Mouse (Mus musculus) spleen, postnatal 14 days (tissue): Measurements from ENCODE around the gene Macf1.

Source experiments
- DNase-seq, 2 experiments: peaks; one replicate each; pipeline ENCODE4 v3.0.0; 2021 to 2022; ENCODE audit warnings: low spot score in 2 of 2

Macf1 gene

DNA sequence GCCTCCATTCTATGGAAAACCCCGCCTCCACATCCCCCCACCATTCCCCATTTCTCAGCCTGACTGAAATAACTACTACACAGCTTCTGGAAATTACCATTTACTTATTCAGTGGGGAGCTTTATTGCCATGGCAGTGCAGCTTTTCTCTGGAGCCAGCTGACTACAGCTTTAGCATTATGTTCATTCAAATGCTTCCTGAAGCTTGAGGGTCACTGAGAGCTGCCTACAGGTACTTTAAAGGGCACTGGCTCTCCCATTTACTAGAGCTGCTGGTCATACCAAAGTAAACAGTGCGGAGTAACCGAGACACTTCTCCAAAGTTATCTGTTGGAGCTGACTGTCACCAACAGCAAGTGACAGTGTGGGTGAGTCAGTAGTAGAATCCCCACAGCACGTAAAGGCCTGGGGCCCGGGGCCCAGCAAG is 89.8 kb downstream of the Macf1 start:
- DNase-seq: no peak

DNA sequence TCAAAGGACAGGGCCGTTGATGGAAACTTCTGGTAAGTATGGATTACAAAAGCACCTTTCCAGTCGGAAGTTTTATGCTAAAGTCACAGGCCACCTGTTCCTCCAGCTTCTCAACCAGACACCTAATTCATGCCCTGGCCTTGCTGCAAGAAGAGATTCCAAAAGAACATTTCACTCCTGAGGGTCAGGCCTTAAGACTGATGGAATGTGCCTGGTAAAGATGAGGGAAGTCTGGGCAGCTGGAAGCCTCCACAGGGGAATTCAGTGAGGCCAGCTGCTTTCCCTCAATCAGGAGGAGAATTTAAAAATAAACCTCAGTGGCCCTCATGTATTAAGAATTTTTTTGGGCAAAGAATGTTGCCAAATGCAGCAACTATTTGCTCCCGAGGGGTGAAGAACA is 90.5 kb downstream of the Macf1 start:
- no peak for DNase-seq

DNA sequence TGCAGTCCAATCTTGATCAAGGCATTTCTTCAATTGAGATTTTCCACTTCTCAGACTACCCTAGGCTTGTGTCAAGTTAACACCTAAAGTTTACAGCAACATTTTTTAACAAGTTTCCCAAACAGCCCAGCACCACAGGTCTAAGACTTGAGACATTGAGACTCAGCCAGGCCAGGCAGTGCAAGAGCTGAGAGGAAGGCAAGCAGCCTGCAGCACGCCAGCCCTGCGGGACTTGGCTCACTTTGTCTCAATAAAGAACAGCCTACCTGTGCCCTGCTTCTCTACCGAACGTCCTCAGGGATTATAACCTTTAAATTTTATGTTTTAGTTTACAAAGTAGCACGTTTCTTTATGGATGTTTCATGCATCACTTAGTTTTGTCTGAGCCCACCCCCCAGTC is 92.1 kb downstream of the Macf1 start:
- DNase-seq: no peak

DNA sequence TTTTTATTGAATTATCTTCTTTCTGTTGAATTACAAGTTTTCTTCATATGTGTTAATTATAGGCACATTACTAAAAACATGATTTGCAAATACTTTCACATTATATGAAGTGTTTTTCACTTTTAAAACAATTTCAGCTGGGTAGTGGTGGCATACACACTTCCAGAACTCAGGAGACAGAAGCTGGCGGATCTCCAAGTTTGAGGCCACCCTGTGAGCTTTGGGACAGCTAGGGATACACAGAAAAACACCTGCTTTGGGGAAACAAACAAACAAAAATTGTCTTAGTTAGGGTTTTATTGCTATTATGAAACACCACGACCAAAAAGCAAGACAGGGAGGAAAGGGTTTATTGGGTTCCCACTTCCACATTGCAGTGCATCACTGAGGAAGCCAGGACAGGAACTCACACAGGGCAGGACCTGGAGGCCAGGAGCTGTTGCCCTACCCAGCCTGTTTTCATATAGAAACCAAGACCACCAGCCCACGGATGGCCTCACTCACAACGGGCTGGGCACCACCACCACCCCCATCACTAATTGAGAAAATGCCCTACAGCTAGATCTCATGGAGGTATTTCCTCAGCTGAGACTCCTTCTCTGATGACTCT is 93.0 kb downstream of the Macf1 start:
- no peak for DNase-seq

DNA sequence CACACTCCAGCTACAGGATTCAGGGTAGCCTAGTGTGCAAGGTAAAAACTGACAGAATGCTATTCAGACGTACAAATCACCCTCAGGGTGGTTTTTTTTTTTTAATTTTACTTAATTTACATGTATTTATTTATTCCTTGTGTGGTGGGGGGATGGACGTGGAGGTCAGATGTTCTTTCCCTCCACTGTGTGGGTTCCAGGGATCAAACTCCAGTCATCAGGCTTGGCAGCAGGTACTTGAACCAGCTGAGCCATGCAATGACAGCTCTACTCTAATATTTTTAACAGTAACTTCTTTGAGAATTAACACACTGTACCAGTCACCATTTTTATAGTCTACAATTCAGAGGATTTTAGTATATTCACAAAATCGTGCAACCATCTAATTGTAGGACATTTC is 94.7 kb downstream of the Macf1 start:
- DNase-seq: no peak

DNA sequence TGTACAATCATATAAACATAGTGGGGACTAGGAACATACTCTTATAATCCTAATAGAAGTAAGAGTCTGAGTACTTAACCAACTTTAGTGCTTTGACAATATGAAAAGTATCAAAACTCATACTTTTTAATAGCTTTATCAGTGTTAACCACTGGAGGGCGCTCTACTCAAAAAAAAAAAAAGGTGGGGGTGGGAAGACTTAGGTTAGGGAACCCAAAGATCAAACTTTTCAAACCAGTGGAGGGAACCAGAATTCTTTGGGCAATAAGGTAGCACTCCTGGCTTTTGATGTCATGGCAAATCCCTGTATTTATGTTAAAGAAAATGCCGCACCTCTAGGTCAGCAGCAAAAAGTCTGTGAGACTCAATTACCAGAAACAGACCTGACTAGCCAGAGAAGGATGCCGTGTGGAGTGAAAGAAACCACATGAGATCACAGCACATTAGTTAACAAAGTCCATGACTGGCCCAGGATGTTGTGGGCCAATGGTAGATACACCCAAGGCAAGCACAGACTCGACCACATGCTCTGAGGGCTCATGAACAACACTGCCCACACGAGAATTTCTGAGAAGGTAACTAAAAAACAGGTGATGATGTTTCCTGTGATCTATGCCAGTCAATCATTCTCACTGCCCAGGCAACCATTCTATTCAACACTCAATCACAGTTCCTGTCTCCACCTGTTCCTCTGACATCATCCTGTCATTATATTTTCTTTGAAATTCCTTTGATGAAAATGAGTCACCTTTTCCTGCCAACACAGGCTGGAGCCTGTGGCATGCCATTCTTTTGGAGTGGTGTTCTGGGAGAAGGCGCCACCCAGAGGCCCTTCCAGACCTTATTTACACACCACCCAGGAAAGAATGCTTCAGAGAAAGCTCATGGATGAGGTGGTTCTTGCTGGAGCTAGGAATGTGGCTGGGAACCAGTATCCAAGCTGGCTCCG is 95.5 kb downstream of the Macf1 start:
- DNase-seq: no peak

DNA sequence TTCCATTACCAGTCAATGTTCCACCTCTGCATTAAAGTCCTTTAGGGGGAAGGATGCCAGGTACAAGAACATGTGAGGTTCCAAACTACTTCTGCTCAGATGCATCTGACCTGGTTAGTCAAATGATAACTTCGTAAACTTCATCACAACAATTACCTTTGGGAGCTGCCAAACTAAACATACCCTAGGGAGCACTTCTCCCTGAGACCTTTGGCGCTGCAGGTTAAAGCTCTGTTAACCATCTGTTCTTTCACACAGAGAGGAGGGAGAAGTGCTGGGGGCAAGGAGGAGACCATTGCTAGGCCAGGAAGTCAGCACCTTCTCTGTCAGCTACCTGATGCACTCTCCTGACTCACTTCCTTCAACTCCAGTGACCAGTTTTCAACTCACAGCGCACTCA is 96.5 kb downstream of the Macf1 start:
- no peak for DNase-seq

DNA sequence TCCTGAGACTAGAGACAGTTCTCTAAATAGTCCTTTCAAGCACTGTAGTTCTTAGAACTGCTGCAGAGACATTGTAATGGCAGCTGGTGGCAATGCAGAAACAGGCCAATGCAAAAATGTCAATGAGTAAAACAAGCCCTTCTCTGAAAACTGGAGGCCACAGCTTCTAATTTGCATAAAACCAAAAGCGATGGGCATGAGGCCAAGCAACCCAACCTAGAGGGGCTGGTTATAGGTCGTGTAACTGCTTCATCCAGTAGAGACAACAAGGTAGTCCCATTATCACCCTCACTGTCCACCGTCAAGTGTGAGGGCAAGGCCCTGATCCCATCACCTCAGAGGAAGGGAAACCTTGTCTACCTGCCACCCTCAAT is 99.5 kb downstream of the Macf1 start:
- no peak for DNase-seq

DNA sequence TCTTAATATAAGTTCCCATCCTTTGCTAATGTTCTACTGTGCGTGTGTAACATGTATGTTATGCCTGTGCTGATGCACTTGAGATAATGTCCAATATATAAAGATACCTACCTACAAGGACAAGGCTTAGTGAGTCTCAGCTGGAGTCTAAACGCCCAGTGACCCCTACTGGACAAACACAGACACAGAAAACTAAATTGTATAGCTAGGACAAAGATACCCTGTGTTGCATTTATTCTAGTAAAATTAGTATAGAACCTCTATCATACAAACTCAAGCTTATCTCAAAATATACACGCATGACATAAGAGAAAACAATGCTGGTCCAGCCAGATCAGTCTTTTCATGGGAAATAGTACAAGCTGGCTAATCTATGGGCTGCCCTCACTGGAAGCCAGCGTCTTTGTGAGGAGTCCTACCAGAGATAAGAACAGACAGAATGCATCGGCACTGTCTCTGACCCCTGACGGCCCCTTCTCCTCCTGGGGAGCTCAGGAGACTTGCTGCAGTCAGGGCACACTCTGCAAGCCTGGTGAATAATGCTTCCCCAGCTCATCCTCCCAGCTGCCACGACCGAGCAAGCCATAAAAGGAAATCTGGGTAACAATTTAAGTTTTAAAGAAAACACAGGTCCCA is 100.0 kb downstream of the Macf1 start:
- peak in 1 of 2 experiments; percentile 23 for DNase-seq

DNA sequence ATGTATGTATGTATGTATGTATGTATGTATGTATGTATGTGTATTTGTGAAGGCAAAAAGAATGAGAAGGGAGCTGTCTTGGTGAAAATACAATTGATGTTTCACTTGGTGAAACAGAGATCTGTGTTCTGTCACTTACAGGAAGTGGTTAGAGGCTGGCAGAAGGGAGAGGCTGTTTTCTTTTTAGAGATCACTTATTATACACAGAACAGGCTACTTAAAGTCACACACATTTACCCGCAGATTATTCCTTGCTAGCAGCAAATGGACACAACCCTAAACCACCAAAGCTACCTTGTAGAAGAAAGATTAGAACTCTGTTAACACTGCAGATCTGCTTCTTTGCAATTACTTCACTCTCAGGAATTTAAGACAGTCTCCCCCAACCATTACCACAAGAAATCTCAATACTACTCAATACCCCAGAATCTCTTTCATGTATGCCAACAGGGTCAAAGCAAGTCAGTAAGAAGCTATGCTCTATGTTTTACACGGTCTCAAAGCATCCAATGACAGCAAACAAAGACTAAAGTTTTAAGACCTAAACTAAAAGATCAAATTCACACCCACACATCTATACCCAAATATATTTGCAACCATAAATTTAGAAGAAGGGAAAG is 106.6 kb downstream of the Macf1 start:
- DNase-seq: no peak

DNA sequence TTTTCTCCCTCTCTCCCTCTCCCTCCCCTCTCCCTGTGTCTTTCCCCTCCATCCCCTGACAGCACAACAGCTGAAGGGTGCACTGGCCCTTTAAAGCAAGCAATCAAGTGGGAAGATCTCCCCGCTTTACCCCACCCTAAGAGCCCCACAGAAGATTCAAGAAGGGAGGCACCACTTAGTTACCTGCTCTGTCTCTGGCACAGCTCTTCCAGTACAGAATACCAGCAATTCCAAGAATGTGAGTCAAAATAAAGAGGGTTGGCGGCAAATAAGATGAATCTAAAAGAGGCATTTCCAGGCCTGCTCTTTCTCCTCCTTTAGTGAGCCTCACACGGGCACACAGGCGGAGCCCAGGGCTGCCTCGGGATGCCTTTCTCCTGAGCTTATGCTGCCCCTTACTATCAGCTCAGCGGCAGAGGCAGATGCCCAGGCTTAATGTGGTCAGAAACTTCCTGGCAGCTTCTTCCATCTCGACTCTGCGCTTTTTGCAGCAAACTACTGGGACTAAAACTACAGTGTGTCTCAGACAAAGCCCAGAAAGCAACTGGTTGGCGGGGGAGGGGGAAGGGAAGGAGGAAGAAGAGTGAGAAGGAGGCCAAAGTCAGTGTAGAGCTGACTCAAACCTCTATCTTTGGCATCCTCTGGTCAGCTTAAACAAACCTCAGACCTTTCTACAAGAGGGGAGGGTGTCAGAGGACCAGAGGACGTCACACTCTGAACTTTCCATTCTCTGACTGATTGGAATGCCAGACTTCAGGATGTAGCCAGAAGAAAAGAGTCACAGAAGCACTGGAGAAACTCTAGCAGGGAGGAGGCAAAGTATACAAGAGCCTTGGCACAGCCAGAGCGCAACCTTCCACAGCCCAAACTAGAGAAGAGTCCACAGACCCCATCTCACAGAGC is 111.5 kb downstream of the Macf1 start:
- DNase-seq: peak in 1 of 2 experiments; percentile 29

DNA sequence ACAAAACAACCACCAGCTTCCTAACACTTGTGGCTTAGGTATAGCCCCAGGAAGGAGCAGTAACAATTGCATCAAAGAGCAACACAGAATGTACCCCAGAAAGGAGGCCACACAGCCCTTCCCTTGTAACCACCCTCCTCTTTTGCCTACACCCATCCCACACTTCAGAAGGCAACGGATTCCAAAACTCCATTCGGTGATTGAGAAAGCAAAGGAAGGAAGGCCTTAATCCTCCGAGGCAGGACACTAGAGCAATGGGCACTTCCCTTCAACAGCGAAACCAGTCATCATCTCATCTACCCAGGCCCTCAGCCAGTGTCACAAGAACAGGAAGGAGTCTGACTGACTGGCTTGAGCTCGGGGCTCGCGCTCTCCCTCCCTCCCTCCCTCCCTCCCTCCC is 112.3 kb downstream of the Macf1 start:
- peak in 1 of 2 experiments; percentile 30 for DNase-seq

DNA sequence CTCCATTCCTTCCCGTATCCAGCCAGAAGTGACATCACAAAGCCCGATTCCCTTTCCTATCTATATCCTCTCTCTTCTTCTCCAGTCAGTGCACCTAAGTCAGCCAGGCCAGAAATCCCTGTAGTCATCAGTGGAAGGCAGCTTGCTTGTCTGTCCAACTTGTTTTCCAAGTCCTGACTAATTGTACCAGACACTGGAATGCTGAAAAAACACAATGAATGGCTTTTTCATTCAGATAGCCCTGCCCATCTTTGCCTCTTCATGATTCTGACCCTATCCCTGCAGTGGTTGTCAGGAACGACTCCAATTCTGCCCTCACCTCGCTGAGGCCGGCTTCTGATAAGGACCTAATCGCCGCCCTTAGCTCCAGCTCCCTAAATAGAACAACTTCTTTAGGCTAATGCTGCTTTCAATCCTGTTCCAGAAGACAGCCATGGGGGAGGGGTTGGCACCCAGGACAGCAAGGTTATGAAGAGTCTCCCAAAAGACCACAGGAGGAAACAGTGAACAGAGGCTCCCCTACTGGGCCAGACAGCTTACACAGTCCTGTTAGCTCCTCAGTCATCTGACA is 118.8 kb downstream of the Macf1 start:
- DNase-seq: no peak

DNA sequence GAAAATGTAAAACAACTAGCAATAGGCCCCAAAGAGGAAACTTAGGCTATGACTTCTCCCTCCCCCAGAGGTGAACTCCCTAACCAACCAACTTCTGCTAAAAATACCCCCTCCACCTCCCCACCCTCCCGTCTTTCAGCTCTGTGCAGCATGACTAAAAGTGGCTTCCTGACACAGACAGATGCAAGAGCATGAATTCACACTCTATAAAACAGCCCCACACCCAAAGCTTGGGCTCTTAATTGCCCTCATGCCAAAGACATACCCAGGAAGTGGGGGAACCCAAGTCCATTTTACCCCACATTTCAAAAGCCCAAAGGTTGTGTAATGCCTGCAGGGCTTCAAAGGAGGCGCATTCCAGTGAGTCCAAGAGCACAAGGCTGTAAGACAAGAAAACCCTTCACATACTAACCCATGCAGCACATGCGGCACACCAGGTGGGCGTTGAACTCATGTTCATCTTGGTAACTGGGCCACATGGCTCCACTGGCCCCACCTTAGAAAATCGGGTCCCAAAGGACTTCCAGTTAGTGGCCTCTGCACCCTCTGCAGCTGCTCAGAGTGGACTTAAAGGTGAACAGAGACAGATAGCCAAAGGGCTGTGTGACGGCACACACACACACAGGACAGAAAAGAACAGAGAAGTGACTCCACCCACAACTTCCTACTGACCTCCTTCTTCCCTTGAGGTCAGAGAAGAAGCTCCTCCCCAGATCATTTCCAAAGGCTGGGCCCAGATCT is 119.9 kb downstream of the Macf1 start:
- peak in 1 of 2 experiments; percentile 41 for DNase-seq

DNA sequence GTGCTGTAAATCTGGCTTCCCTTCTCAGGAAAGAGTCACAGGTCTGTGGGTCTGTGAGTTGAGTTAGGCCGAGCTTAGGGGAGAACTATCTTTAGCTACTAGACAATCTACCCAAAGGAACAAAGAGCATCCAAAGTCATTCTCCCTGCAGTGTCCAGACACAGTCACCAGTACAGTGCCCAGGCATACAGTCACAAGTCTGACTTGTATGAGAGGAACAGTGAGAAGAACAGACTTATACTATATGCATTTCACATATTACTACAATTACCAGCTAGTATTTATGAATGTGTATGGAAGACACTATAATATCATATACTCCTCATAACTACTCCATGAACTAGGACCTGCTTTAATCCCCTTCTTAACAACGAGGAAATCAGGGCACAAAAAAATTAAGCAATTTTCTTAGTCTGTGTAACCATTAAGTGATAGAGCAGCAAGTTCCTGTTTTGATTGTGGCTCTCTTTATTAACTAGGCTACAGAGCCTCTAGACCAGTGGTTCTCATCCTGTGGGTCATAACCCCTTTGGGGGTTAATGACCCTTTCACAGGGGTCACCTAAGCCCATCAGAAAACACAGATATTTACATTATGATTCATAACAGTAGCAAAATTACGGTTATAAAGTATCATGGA is 121.9 kb downstream of the Macf1 start:
- no peak for DNase-seq

DNA sequence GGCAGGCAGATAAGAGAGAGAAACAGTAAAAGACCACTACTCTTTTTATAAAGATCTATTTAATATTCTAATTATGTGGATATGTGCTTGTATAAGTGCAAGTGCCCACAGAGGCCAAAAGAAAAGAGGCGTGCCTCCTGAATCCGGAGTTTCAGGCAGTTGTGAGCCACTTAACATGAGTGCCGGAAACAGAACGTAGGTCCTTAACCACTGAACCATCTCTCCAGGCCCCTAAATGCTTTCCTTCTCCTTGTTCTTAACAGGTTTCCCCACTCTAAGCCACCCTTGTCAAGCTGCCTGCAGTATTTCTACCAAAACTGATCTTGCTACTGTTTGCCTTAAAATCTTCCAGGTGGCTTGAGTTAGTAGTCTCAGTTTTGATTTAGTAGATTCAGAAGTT is 123.3 kb downstream of the Macf1 start:
- DNase-seq: no peak

DNA sequence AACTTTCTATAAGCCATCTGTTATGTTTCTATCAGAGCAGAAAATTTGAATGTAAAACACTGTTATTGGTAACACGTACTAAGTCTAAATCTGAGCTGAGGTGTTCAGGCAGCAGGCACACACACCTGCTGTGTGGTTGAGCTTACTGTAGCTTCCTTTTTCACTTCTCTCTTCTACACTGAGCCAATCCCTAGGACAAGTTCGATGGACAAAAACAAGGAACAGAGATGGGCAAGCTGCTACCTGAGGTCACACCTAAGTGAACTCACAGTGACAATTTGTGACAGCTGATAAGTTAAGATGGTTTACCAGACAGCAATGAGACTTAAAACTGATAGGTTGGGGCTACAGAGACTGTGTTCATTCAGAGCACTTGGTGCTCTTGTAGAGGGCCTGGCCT is 125.7 kb downstream of the Macf1 start:
- no peak for DNase-seq

DNA sequence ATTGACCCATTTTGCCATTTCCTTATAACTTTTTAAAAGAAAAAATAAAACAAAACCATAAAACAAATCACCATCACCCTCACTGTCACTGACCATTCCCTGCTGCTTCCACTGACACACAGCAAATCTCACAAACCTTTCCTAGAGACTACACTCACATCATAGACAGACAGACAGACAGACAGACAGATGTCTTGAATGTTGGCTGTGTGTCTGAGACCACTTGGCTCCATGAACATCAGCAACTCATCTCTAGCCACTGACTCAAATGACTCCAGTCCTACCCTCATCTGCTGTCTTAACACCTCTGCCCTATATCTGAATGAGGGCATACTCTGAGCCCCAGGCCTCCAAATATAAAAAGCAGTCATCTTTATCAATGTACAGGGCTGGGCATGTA is 128.9 kb downstream of the Macf1 start:
- no peak for DNase-seq

DNA sequence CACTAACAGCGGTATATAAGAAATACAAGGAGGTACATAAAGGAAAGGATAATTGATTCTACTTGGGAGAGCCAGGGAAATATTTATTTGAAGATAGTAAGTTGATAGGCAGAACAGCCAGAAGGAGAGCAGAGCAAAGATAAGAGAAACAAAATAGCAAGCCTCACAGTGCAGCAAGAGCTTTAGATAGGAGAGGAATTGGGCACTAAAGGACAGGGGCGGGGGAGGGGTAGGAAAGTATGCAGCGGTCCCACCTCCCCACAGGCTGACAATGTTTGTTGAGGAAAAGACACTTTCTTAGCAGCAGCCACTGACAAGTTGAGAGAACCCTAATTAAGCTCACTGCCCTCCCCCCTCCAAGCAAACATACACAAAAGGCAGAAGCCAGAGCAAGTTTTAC is 131.5 kb downstream of the Macf1 start:
- DNase-seq: no peak

DNA sequence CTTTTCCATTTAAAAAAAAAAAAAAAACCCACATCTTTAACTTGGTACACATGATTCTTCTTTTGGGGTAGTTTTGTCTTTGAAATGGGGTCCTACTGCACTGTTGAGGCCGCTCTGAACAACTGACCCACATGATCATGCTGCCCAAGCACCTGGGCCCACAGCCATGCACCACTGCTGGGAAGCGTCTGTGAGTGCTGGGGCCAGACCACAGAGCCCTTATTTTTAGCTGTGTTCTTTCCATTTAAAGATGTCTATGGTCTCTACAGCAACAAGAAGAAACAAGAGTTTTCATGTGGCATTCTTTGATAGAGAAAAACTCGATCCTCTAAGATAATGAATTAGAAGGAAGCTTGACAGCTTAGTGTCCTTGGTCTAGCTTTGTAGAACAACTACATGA is 135.8 kb downstream of the Macf1 start:
- DNase-seq: no peak
